Mouse (Mus musculus) stomach, postnatal 0 days (tissue): ENCODE results near the gene Polr2h.

Experiments used
- CTCF ChIP-seq: IDR thresholded peaks from 2 replicates; pipeline ENCODE4 v1.5.1; 2016; ENCODE audit warnings: antibody characterized with exemption, low read depth, mild to moderate bottlenecking, moderate library complexity
- EP300 ChIP-seq: optimal IDR thresholded peaks from 2 replicates; pipeline ENCODE3; 2016; ENCODE audit warnings: antibody characterized with exemption

DNA sequence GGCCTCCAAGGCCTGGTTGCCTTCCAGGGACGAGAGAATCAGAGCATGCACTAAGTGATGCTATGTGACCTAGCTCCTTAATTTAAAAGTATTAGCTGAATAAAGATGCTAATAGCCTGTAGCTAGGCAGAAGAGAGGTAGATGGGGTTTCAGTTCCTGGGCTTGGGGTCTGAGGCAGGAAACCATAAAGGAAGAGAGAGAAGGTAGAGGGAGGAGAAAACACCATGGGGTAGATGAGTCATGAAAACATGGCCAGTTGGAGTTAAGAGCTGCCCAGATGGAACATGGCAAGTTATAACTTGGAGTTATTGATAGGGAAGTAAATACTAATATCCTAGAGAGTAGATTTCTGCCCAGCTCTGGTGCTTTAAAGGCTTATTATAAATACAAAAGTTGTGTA, 39.9 kb downstream of the Polr2h start:
- TF ChIP-seq CTCF = no peak
- no peak for TF ChIP-seq EP300
